Mouse (Mus musculus) limb, embryonic 15.5 days (tissue): ENCODE data around the gene Fblim1. TPM values are rescaled to one million over a fixed set of nuclear protein-coding genes. Genes with fewer than 3 reads are reported as not detected.
"Not testable (repeated sequence)": the region's sequence is repeated elsewhere in the genome, so short reads cannot be mapped to it uniquely, and the experiment has no call there.

Experiments
- ATAC-seq: fragments of 200-750 bp; cut with Nextera tagmentation; 2 replicates; pipeline ENCODE4 v1.8.0; 2017; ENCODE audit warnings: low read depth, moderate TSS enrichment; ENCODE audit not compliant: insufficient number of reproducible peaks, low FRiP score, low TSS enrichment
- H3K27ac ChIP-seq: fragments of 300-500 bp; sonication (generic); 2 replicates; pipeline ENCODE4 v1.5.1; 2015; ENCODE audit warnings: moderate library complexity, mild to moderate bottlenecking, inconsistent platforms
- H3K27me3 ChIP-seq: fragments of 300-500 bp; sonication (generic); 2 replicates; pipeline ENCODE4 v1.6.1; 2015; ENCODE audit warnings: inconsistent platforms
- H3K36me3 ChIP-seq: fragments of 300-500 bp; sonication (generic); 2 replicates; pipeline ENCODE4 v1.6.1; 2015; ENCODE audit warnings: inconsistent platforms
- H3K4me1 ChIP-seq: fragments of 300-500 bp; sonication (generic); 2 replicates; pipeline ENCODE4 v1.6.1; 2015; ENCODE audit warnings: inconsistent platforms
- H3K4me2 ChIP-seq: fragments of 300-500 bp; sonication (generic); 2 replicates; pipeline ENCODE4 v1.6.1; 2015; ENCODE audit warnings: mild to moderate bottlenecking, inconsistent platforms
- H3K4me3 ChIP-seq: fragments of 300-500 bp; sonication (generic); 2 replicates; pipeline ENCODE4 v1.5.1; 2015; ENCODE audit warnings: mild to moderate bottlenecking, inconsistent platforms
- H3K9ac ChIP-seq: fragments of 300-500 bp; sonication (generic); 2 replicates; pipeline ENCODE4 v1.6.1; 2015; ENCODE audit warnings: inconsistent platforms
- H3K9me3 ChIP-seq: fragments of 300-500 bp; sonication (generic); 2 replicates; pipeline ENCODE4 v1.6.1; 2016; ENCODE audit warnings: inconsistent platforms
- WGBS: fragments of 180-500 bp; shearing (Covaris S2); methylation state at CpG from one replicate; pipeline ENCODE4 v1.1.7; 2015; 5-methylcytosine and 5-hydroxymethylcytosine counted together
- polyA plus RNA-seq: library from polyadenylated mRNA; unstranded; fragments of >200 nt; fragmentation: Nextera tagmentation; extraction: Ambion mirVana; gene quantifications from 2 replicates; pipeline ENCODE4 v1.2.1, GENCODE M21; 2015

Fblim1 gene
- polyA plus RNA-seq, 1 experiment from 2014 or later = 29.3 TPM

- no peaks in the 10 kb centered on the region for H3K27me3 ChIP-seq
- WGBS = 57% methylated on average over 10 of the region's 10 CpGs
- no peak overlapping the region for H3K4me2 ChIP-seq
- peaks cover 20% of the 10 kb centered on the region for H3K4me1 ChIP-seq
- no peak overlapping the region for H3K4me3 ChIP-seq
- ATAC-seq = no peak
- no peak overlapping the region for H3K9ac ChIP-seq
- H3K36me3 ChIP-seq = peaks cover 3% of the 10 kb centered on the region
- no peaks in the 10 kb centered on the region for H3K9me3 ChIP-seq
- H3K27ac ChIP-seq = no peak overlapping the region
These were observed 34.0 kb downstream of the Fblim1 start for GRCm38 (mm10) chr4:141571934-141572333.

GRCm38 (mm10) chr4:141571337-141571739 lies 34.6 kb downstream of the Fblim1 start:
- Histone ChIP-seq H3K4me1 (peaks cover 20% of the 10 kb centered on the region), H3K27ac (no peak overlapping the region), H3K9ac (no peak overlapping the region), H3K4me2 (no peak overlapping the region), H3K9me3 (no peaks in the 10 kb centered on the region), H3K4me3 (no peak overlapping the region), H3K36me3 (no peaks in the 10 kb centered on the region), H3K27me3 (no peaks in the 10 kb centered on the region)
- WGBS = 44% methylated on average over 6 of the region's 6 CpGs
- no peak for ATAC-seq

- WGBS = 75% methylated on average over 1 of the region's 1 CpGs
- no peaks in the 10 kb centered on the region for H3K9me3 ChIP-seq
- peaks cover 20% of the 10 kb centered on the region for H3K4me1 ChIP-seq
- H3K4me3 ChIP-seq = no peak overlapping the region
- H3K9ac ChIP-seq = no peak overlapping the region
- H3K27ac ChIP-seq = no peak overlapping the region
- ATAC-seq = no peak
- no peaks in the 10 kb centered on the region for H3K27me3 ChIP-seq
- H3K36me3 ChIP-seq = no peaks in the 10 kb centered on the region
- H3K4me2 ChIP-seq = no peak overlapping the region
These were observed 35.1 kb downstream of the Fblim1 start for GRCm38 (mm10) chr4:141570821-141571220.

- no peaks in the 10 kb centered on the region for H3K27me3 ChIP-seq
- H3K9me3 ChIP-seq = no peaks in the 10 kb centered on the region
- H3K4me1 ChIP-seq = peaks cover 16% of the 10 kb centered on the region
- H3K4me3 ChIP-seq = no peak overlapping the region
- no peak for ATAC-seq
- whole genome bisulfite sequencing = 61% methylated on average over 6 of the region's 6 CpGs
- H3K4me2 ChIP-seq = no peak overlapping the region
- H3K27ac ChIP-seq = no peak overlapping the region
- H3K36me3 ChIP-seq = no peaks in the 10 kb centered on the region
- no peak overlapping the region for H3K9ac ChIP-seq
These were observed 35.9 kb downstream of the Fblim1 start for GRCm38 (mm10) chr4:141570004-141570403.

- Histone ChIP-seq H3K4me2 (no peak overlapping the region), H3K4me3 (no peak overlapping the region), H3K9me3 (no peaks in the 10 kb centered on the region), H3K36me3 (no peaks in the 10 kb centered on the region), H3K27me3 (no peaks in the 10 kb centered on the region), H3K27ac (no peak overlapping the region), H3K4me1 (peaks cover 14% of the 10 kb centered on the region), H3K9ac (no peak overlapping the region)
- ATAC-seq = no peak
- 85% methylated on average over 5 of the region's 5 CpGs for WGBS
These were observed 36.9 kb downstream of the Fblim1 start for GRCm38 (mm10) chr4:141568966-141569365.

- H3K27ac ChIP-seq, H3K4me2 ChIP-seq, H3K4me1 ChIP-seq, H3K9ac ChIP-seq, H3K36me3 ChIP-seq, ATAC-seq, H3K27me3 ChIP-seq, H3K4me3 ChIP-seq, H3K9me3 ChIP-seq: not testable (repeated sequence)
- 89% methylated on average over 7 of the region's 7 CpGs for WGBS
These were observed 38.7 kb downstream of the Fblim1 start for GRCm38 (mm10) chr4:141567174-141567573.

GRCm38 (mm10) chr4:141566187-141566586 lies 39.7 kb downstream of the Fblim1 start:
- Histone ChIP-seq H3K27me3 (no peaks in the 10 kb centered on the region), H3K4me3 (no peak overlapping the region), H3K9me3 (no peaks in the 10 kb centered on the region), H3K4me2 (no peak overlapping the region), H3K36me3 (no peaks in the 10 kb centered on the region), H3K9ac (no peak overlapping the region), H3K27ac (no peak overlapping the region), H3K4me1 (peaks cover 3% of the 10 kb centered on the region; the same call in 1 of the 2 replicates)
- 89% methylated on average over 6 of the region's 6 CpGs for WGBS
- no peak for ATAC-seq

- WGBS = 40% methylated on average over 7 of the region's 7 CpGs
- H3K27ac ChIP-seq = peak overlapping the region; percentile 75
- H3K4me1 ChIP-seq = peaks cover 3% of the 10 kb centered on the region; the same call in 1 of the 2 replicates
- H3K9ac ChIP-seq = no peak overlapping the region
- ATAC-seq = no peak
- no peak overlapping the region for H3K4me2 ChIP-seq
- no peaks in the 10 kb centered on the region for H3K27me3 ChIP-seq
- no peaks in the 10 kb centered on the region for H3K36me3 ChIP-seq
- H3K9me3 ChIP-seq = no peaks in the 10 kb centered on the region
- H3K4me3 ChIP-seq = no peak overlapping the region
These were observed 40.6 kb downstream of the Fblim1 start for GRCm38 (mm10) chr4:141565325-141565724.

GRCm38 (mm10) chr4:141564660-141565059 lies 41.2 kb downstream of the Fblim1 start:
- H3K4me3 ChIP-seq = no peak overlapping the region
- no peaks in the 10 kb centered on the region for H3K27me3 ChIP-seq
- H3K36me3 ChIP-seq = no peaks in the 10 kb centered on the region
- no peak for ATAC-seq
- WGBS = 71% methylated on average over 3 of the region's 3 CpGs
- H3K9me3 ChIP-seq = no peaks in the 10 kb centered on the region
- H3K9ac ChIP-seq = no peak overlapping the region
- peaks cover 8% of the 10 kb centered on the region for H3K4me1 ChIP-seq
- H3K4me2 ChIP-seq = no peak overlapping the region
- H3K27ac ChIP-seq = no peak overlapping the region

- WGBS = 93% methylated on average over 4 of the region's 4 CpGs
These were observed 41.7 kb downstream of the Fblim1 start for GRCm38 (mm10) chr4:141564209-141564608.

GRCm38 (mm10) chr4:141562281-141562680 lies 43.6 kb downstream of the Fblim1 start:
- Histone ChIP-seq H3K27me3 (no peaks in the 10 kb centered on the region), H3K4me1 (peaks cover 25% of the 10 kb centered on the region), H3K27ac (no peak overlapping the region; the same call in none of the 2 replicates), H3K9me3 (no peaks in the 10 kb centered on the region), H3K4me2 (no peak overlapping the region), H3K36me3 (no peaks in the 10 kb centered on the region), H3K4me3 (no peak overlapping the region), H3K9ac (no peak overlapping the region)
- ATAC-seq = no peak
- WGBS = 72% methylated on average over 11 of the region's 11 CpGs

More at GRCm38 (mm10) chr4:141564209-141564608, 41.7 kb downstream of the Fblim1 start:
- no peak overlapping the region for H3K9ac ChIP-seq
- H3K27ac ChIP-seq = no peak overlapping the region
- H3K4me1 ChIP-seq = peaks cover 12% of the 10 kb centered on the region
- H3K4me2 ChIP-seq = no peak overlapping the region
- no peaks in the 10 kb centered on the region for H3K9me3 ChIP-seq
- no peak overlapping the region for H3K4me3 ChIP-seq
- H3K36me3 ChIP-seq = no peaks in the 10 kb centered on the region
- no peak for ATAC-seq
- H3K27me3 ChIP-seq = no peaks in the 10 kb centered on the region

GRCm38 (mm10) chr4:141561331-141561919 lies 44.5 kb downstream of the Fblim1 start:
- H3K36me3 ChIP-seq = not testable (repeated sequence)
- 67% methylated on average over 5 of the region's 5 CpGs for WGBS

GRCm38 (mm10) chr4:141559898-141560263 lies 46.0 kb downstream of the Fblim1 start:
- H3K9me3 ChIP-seq = no peaks in the 10 kb centered on the region
- no peak for ATAC-seq
- peak overlapping the region; percentile 88 for H3K27ac ChIP-seq
- H3K9ac ChIP-seq = peak overlapping the region; percentile 47; the same call in 1 of the 2 replicates
- 1% methylated on average over 9 of the region's 9 CpGs for WGBS
- no peaks in the 10 kb centered on the region for H3K36me3 ChIP-seq
- peak overlapping the region; percentile 43 for H3K4me3 ChIP-seq
- no peaks in the 10 kb centered on the region for H3K27me3 ChIP-seq
- peaks cover 25% of the 10 kb centered on the region for H3K4me1 ChIP-seq
- H3K4me2 ChIP-seq = peak overlapping the region; percentile 91

More at GRCm38 (mm10) chr4:141561331-141561919, 44.5 kb downstream of the Fblim1 start:
- not testable (repeated sequence) for H3K4me3 ChIP-seq, H3K4me2 ChIP-seq, H3K9ac ChIP-seq, H3K27ac ChIP-seq, H3K27me3 ChIP-seq, ATAC-seq, H3K9me3 ChIP-seq
- peaks cover 25% of the 10 kb centered on the region for H3K4me1 ChIP-seq
